In the genomic region with DNA sequence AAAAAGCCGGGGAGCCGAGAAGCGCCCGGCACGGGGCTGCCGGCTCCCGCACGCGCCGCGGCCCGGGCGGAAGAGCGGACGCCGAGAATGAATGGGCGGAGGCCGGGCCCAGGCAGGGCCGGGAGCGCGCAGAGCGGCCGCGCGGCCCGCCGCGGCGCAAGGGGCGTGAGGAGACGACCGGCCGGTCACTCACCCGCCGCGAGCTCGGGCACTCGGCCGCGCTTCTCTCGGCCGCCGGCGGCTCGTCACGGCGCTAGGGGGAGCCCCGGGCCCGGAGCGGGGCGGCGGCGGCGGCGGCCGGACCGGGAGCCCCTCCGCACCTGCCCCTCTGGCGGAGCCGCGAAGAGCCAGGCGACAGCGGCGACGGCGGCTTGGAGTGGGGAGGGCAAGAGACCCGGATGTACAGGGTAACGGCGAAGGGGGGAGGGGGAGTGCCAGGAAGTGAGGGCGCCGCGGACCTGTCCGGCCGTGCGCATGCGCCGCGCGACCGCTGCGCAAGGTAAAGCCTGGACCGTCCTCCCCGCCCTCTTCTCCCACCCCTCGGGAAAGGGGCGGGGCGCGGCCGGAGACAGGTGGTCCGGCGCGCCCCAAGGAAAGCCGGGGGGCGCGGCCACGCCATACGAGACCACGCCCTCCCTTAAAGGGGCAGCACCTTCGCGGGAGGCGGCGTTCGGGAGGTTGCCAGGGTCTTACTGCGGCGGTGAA, we compare ENCODE assay signal across 7 mouse cellular contexts.
DNase-seq lines count a peak whose midpoint lies in the region; ATAC-seq lines count a peak whose summit lies in the region.

No protein-coding gene starts in this region.

- H3K27me3 ChIP-seq in embryonic facial prominence, embryonic 10.5 days (replicated peaks; ENCODE audit: low read depth, poor library complexity, severe bottlenecking), result no peaks in the 10 kb centered on the region
- no peaks in the 10 kb centered on the region for H3K27me3 ChIP-seq in limb, embryonic 10.5 days (ENCODE audit: low read depth, poor library complexity, severe bottlenecking)
- H3K27me3 ChIP-seq in midbrain, embryonic 13.5 days, result no peaks in the 10 kb centered on the region; the same call in 1 of the 2 replicates

- H3K9me3 ChIP-seq in embryonic facial prominence, embryonic 10.5 days, result no peaks in the 10 kb centered on the region
- H3K9me3 ChIP-seq in limb, embryonic 10.5 days (replicated peaks), result no peaks in the 10 kb centered on the region
- no peaks in the 10 kb centered on the region for H3K9me3 ChIP-seq in midbrain, embryonic 13.5 days

- H3K36me3 ChIP-seq in embryonic facial prominence, embryonic 10.5 days (replicated peaks), result no peaks in the 10 kb centered on the region
- no peaks in the 10 kb centered on the region for H3K36me3 ChIP-seq in limb, embryonic 10.5 days
- H3K36me3 ChIP-seq in midbrain, embryonic 13.5 days, result no peaks in the 10 kb centered on the region

- peak overlapping the region; percentile 96 for H3K27ac ChIP-seq in embryonic facial prominence, embryonic 10.5 days (replicated peaks)
- peak overlapping the region; percentile 98 for H3K27ac ChIP-seq in limb, embryonic 10.5 days
- H3K27ac ChIP-seq in midbrain, embryonic 13.5 days, result peak overlapping the region; percentile 95

- WGBS in embryonic facial prominence, embryonic 10.5 days, result under 1% methylated on average over 104 of the region's 104 CpGs
- under 1% methylated on average over 100 of the region's 104 CpGs for WGBS in limb, embryonic 10.5 days
- under 1% methylated on average over 69 of the region's 104 CpGs for WGBS in midbrain, embryonic 13.5 days

- peak; percentile 96 for DNase-seq in adrenal gland, postnatal 10 days
- peak; percentile 98 for DNase-seq in embryonic facial prominence, embryonic 10.5 days (ENCODE audit: low spot score)
- DNase-seq in kidney, adult 11 months, result peak; percentile 96
- DNase-seq in limb, embryonic 10.5 days (ENCODE audit: low spot score), result peak; percentile 98
- peak; percentile 83 for DNase-seq in spleen, adult 12 weeks (ENCODE audit: low spot score)

- ATAC-seq in granulocyte monocyte progenitor cell, adult 5-6 weeks (replicated peaks; ENCODE audit: poor library complexity, severe bottlenecking), result peak; percentile 68
- peak; percentile 97 for ATAC-seq in midbrain, embryonic 13.5 days

- peak overlapping the region; percentile 97 for H3K9ac ChIP-seq in midbrain, embryonic 13.5 days (replicated peaks)

- peak overlapping the region; percentile 88 for H3K4me3 ChIP-seq in embryonic facial prominence, embryonic 10.5 days
- peak overlapping the region; percentile 90 for H3K4me3 ChIP-seq in limb, embryonic 10.5 days
- peak overlapping the region; percentile 88 for H3K4me3 ChIP-seq in midbrain, embryonic 13.5 days (replicated peaks)

- peak overlapping the region; percentile 69 for H3K4me2 ChIP-seq in midbrain, embryonic 13.5 days (replicated peaks)

- peaks cover 42% of the 10 kb centered on the region for H3K4me1 ChIP-seq in embryonic facial prominence, embryonic 10.5 days
- peaks cover 29% of the 10 kb centered on the region for H3K4me1 ChIP-seq in limb, embryonic 10.5 days
- peaks cover 20% of the 10 kb centered on the region for H3K4me1 ChIP-seq in midbrain, embryonic 13.5 days (replicated peaks)

Comparison
In these comparisons a context has a peak if more than half of its experiments do, and no peak if none do; other contexts are left out.
1. Peak in every context shown above with its lines: DNase-seq, ATAC-seq, H3K4me3 ChIP-seq and H3K27ac ChIP-seq.